Mouse (Mus musculus): ENCODE data around the gene Olfr175-ps1. TPM values are rescaled to one million over a fixed set of nuclear protein-coding genes. Genes with fewer than 3 reads are reported as not detected.

Olfr175-ps1 gene
- total RNA-seq (2014; rRNA removed), result not detected in 2 replicates
- not detected in 2 replicates for polyA plus RNA-seq (2015; fragmentation: Nextera tagmentation; extraction: Ambion mirVana)

- Histone ChIP-seq H3K9me3 (ENCODE audit: low read length) (no peaks in the 10 kb centered on the region), H3K27me3 (ENCODE audit: insufficient read depth, low read length) (no peaks in the 10 kb centered on the region), H3K36me3 (ENCODE audit: insufficient read depth) (no peaks in the 10 kb centered on the region), H3K4me1 (ENCODE audit: insufficient read depth) (no peaks in the 10 kb centered on the region), H3K9ac (no peak within 1 kb of the TSS), H3K4me3 (ENCODE audit: low read depth, low read length) (no peak within 1 kb of the TSS), H3K4me2 (ENCODE audit: low read depth) (no peak within 1 kb of the TSS), H3K27ac (ENCODE audit: low read depth, low read length) (no peak within 1 kb of the TSS)
- DNase-seq (no peak), ATAC-seq (no peak)
- no peak for TF ChIP-seq CTCF (IDR thresholded peaks at IDR 0.05; ENCODE audit: low read depth)
- 92% methylated on average over 1 of the region's 1 CpGs for WGBS
Observed at GRCm38 (mm10) chr16:58826732-58827319, at the start of gene Olfr175-ps1. Gene Olfr175-ps1 (minus strand): TSS chr16:58826782.

- WGBS, result 63% methylated on average over 1 of the region's 1 CpGs
- no peak for TF ChIP-seq CTCF (IDR thresholded peaks at IDR 0.05; ENCODE audit: low read depth)
- no peaks in the 10 kb centered on the region for H3K36me3 ChIP-seq (ENCODE audit: insufficient read depth)
- H3K4me1 ChIP-seq (ENCODE audit: insufficient read depth), result no peaks in the 10 kb centered on the region
- DNase-seq, result no peak
- H3K27ac ChIP-seq (ENCODE audit: low read depth, low read length), result no peak within 1 kb of the TSS
- no peak for ATAC-seq
- no peak within 1 kb of the TSS for H3K4me2 ChIP-seq (ENCODE audit: low read depth)
- no peaks in the 10 kb centered on the region for H3K9me3 ChIP-seq (ENCODE audit: low read length)
- H3K4me3 ChIP-seq (ENCODE audit: low read depth, low read length), result no peak within 1 kb of the TSS
- H3K9ac ChIP-seq, result no peak within 1 kb of the TSS
- no peaks in the 10 kb centered on the region for H3K27me3 ChIP-seq (ENCODE audit: insufficient read depth, low read length)
Observed at GRCm38 (mm10) chr16:58874668-58875067, 48.1 kb upstream of the Olfr175-ps1 start, which contains the start of gene Olfr177. Gene Olfr177 (minus strand): TSS chr16:58874768.

- H3K27me3 ChIP-seq (ENCODE audit: insufficient read depth, low read length), result no peaks in the 10 kb centered on the region
- H3K4me3 ChIP-seq (ENCODE audit: low read depth, low read length), result no peak overlapping the region
- DNase-seq (no peak), ATAC-seq (no peak)
- H3K27ac ChIP-seq (ENCODE audit: low read depth, low read length), result no peak overlapping the region
- no peak overlapping the region for H3K9ac ChIP-seq
- WGBS, result 66% methylated on average over 1 of the region's 1 CpGs
- no peaks in the 10 kb centered on the region for H3K4me1 ChIP-seq (ENCODE audit: insufficient read depth)
- H3K36me3 ChIP-seq (ENCODE audit: insufficient read depth), result no peaks in the 10 kb centered on the region
- no peak for TF ChIP-seq CTCF (IDR thresholded peaks at IDR 0.05; ENCODE audit: low read depth)
- H3K4me2 ChIP-seq (ENCODE audit: low read depth), result no peak overlapping the region
- H3K9me3 ChIP-seq (ENCODE audit: low read length), result no peaks in the 10 kb centered on the region
Observed at GRCm38 (mm10) chr16:58861479-58861878, 34.9 kb upstream of the Olfr175-ps1 start.

- no peak for ATAC-seq
Observed at GRCm38 (mm10) chr16:58860032-58860737, 33.6 kb upstream of the Olfr175-ps1 start.

DNA sequence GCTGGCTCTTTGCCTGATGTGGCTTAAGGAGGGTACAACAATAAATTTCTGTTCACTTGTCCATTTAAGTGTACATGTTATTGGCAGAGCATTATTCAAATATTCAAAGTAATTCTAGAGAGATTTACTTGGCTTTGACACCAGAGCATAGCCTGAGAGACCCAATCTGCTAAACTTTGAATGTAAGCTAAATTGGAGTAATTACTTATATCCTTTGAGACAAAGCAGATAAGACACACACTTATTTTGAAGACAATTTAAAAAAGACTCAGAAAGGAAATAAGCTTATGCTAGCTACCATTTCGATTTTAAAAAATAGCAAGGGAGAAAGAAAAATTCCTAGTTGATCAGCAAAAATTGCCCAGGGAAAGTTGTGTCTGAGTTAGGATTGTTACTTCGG is 26.4 kb downstream of the Olfr175-ps1 start, which contains the start of gene Olfr173:
TSS of gene Olfr173 (minus strand) at position 101 of the 400 bp plus-strand sequence.
- no peak for ATAC-seq

More at GRCm38 (mm10) chr16:58860032-58860737, 33.6 kb upstream of the Olfr175-ps1 start:
- Histone ChIP-seq H3K27ac (ENCODE audit: low read depth, low read length) (no peak overlapping the region), H3K27me3 (ENCODE audit: insufficient read depth, low read length) (no peaks in the 10 kb centered on the region), H3K9ac (no peak overlapping the region), H3K4me1 (ENCODE audit: insufficient read depth) (no peaks in the 10 kb centered on the region), H3K36me3 (ENCODE audit: insufficient read depth) (no peaks in the 10 kb centered on the region), H3K4me3 (ENCODE audit: low read depth, low read length) (no peak overlapping the region), H3K4me2 (ENCODE audit: low read depth) (no peak overlapping the region), H3K9me3 (ENCODE audit: low read length) (no peaks in the 10 kb centered on the region)
- 92% methylated on average over 2 of the region's 2 CpGs for WGBS
- no peak for TF ChIP-seq CTCF (IDR thresholded peaks at IDR 0.05; ENCODE audit: low read depth)
- DNase-seq, result no peak

More for the DNA sequence above, 26.4 kb downstream of the Olfr175-ps1 start, which contains the start of gene Olfr173:
- Histone ChIP-seq H3K4me3 (ENCODE audit: low read depth, low read length) (no peak within 1 kb of the TSS), H3K9me3 (ENCODE audit: low read length) (no peaks in the 10 kb centered on the region), H3K36me3 (ENCODE audit: insufficient read depth) (no peaks in the 10 kb centered on the region), H3K9ac (no peak within 1 kb of the TSS), H3K4me2 (ENCODE audit: low read depth) (no peak within 1 kb of the TSS), H3K27me3 (ENCODE audit: insufficient read depth, low read length) (no peaks in the 10 kb centered on the region), H3K4me1 (ENCODE audit: insufficient read depth) (no peaks in the 10 kb centered on the region), H3K27ac (ENCODE audit: low read depth, low read length) (no peak within 1 kb of the TSS)
- 72% methylated on average over 2 of the region's 2 CpGs for WGBS
- DNase-seq, result no peak
- no peak for TF ChIP-seq CTCF (IDR thresholded peaks at IDR 0.05; ENCODE audit: low read depth)

Other genes starting within 250 kb of the Olfr175-ps1 start
- not detected in 2 replicates for gene Gm813, start 209.8 kb downstream of the Olfr175-ps1 start, total RNA-seq (2014; rRNA removed)
- gene Gm813, start 209.8 kb downstream of the Olfr175-ps1 start, polyA plus RNA-seq (2015; fragmentation: Nextera tagmentation; extraction: Ambion mirVana), result not detected in 2 replicates
- not detected in 2 replicates for gene E330017A01Rik, start 188.0 kb downstream of the Olfr175-ps1 start, total RNA-seq (2014; rRNA removed)
- gene E330017A01Rik, start 188.0 kb downstream of the Olfr175-ps1 start, polyA plus RNA-seq (2015; fragmentation: Nextera tagmentation; extraction: Ambion mirVana), result 0.16 TPM in 1 of 2 replicates, not detected in the other
- gene Cpox, start 156.5 kb downstream of the Olfr175-ps1 start, total RNA-seq (2014; rRNA removed), result 12.9 and 22.4 TPM in 2 replicates
- gene Cpox, start 156.5 kb downstream of the Olfr175-ps1 start, polyA plus RNA-seq (2015; fragmentation: Nextera tagmentation; extraction: Ambion mirVana), result 5.9 and 10.0 TPM in 2 replicates
- gene Gpr15, start 107.7 kb downstream of the Olfr175-ps1 start, total RNA-seq (2014; rRNA removed), result 0.14 TPM in 1 of 2 replicates, not detected in the other
- not detected in 2 replicates for gene Gpr15, start 107.7 kb downstream of the Olfr175-ps1 start, polyA plus RNA-seq (2015; fragmentation: Nextera tagmentation; extraction: Ambion mirVana)
- gene Cldnd1, start 98.9 kb downstream of the Olfr175-ps1 start, total RNA-seq (2014; rRNA removed), result 42.9 and 54.8 TPM in 2 replicates
- 117 and 129 TPM in 2 replicates for gene Cldnd1, start 98.9 kb downstream of the Olfr175-ps1 start, polyA plus RNA-seq (2015; fragmentation: Nextera tagmentation; extraction: Ambion mirVana)
- not detected in 2 replicates for gene Olfr172, start 63.6 kb downstream of the Olfr175-ps1 start, total RNA-seq (2014; rRNA removed)
- not detected in 2 replicates for gene Olfr172, start 63.6 kb downstream of the Olfr175-ps1 start, polyA plus RNA-seq (2015; fragmentation: Nextera tagmentation; extraction: Ambion mirVana)
- gene Olfr173, start 26.5 kb downstream of the Olfr175-ps1 start, total RNA-seq (2014; rRNA removed), result not detected in 2 replicates
- gene Olfr173, start 26.5 kb downstream of the Olfr175-ps1 start, polyA plus RNA-seq (2015; fragmentation: Nextera tagmentation; extraction: Ambion mirVana), result not detected in 2 replicates
- gene Olfr177, start 48.0 kb upstream of the Olfr175-ps1 start, total RNA-seq (2014; rRNA removed), result not detected in 2 replicates
- not detected in 2 replicates for gene Olfr177, start 48.0 kb upstream of the Olfr175-ps1 start, polyA plus RNA-seq (2015; fragmentation: Nextera tagmentation; extraction: Ambion mirVana)
- not detected in 2 replicates for gene Olfr178, start 65.3 kb upstream of the Olfr175-ps1 start, total RNA-seq (2014; rRNA removed)
- gene Olfr178, start 65.3 kb upstream of the Olfr175-ps1 start, polyA plus RNA-seq (2015; fragmentation: Nextera tagmentation; extraction: Ambion mirVana), result not detected in 2 replicates
- not detected in 2 replicates for gene Olfr181, start 102.0 kb upstream of the Olfr175-ps1 start, total RNA-seq (2014; rRNA removed)
- gene Olfr181, start 102.0 kb upstream of the Olfr175-ps1 start, polyA plus RNA-seq (2015; fragmentation: Nextera tagmentation; extraction: Ambion mirVana), result not detected in 2 replicates
- gene Olfr180, start 102.6 kb upstream of the Olfr175-ps1 start, total RNA-seq (2014; rRNA removed), result not detected in 2 replicates
- not detected in 2 replicates for gene Olfr180, start 102.6 kb upstream of the Olfr175-ps1 start, polyA plus RNA-seq (2015; fragmentation: Nextera tagmentation; extraction: Ambion mirVana)
- not detected in 2 replicates for gene Olfr183, start 168.6 kb upstream of the Olfr175-ps1 start, total RNA-seq (2014; rRNA removed)
- not detected in 2 replicates for gene Olfr183, start 168.6 kb upstream of the Olfr175-ps1 start, polyA plus RNA-seq (2015; fragmentation: Nextera tagmentation; extraction: Ambion mirVana)
- not detected in 2 replicates for gene Olfr186, start 203.5 kb upstream of the Olfr175-ps1 start, total RNA-seq (2014; rRNA removed)
- gene Olfr186, start 203.5 kb upstream of the Olfr175-ps1 start, polyA plus RNA-seq (2015; fragmentation: Nextera tagmentation; extraction: Ambion mirVana), result not detected in 2 replicates
- gene Olfr187, start 213.0 kb upstream of the Olfr175-ps1 start, total RNA-seq (2014; rRNA removed), result not detected in 2 replicates
- gene Olfr187, start 213.0 kb upstream of the Olfr175-ps1 start, polyA plus RNA-seq (2015; fragmentation: Nextera tagmentation; extraction: Ambion mirVana), result not detected in 2 replicates